Mouse (Mus musculus) thymus, adult 2 months (tissue): ENCODE results near the gene Rab15.

Experiments
- CTCF ChIP-seq: fragments of 200-500 bp; IDR thresholded peaks from 2 replicates; pipeline ENCODE4 v1.5.1; 2012; ENCODE audit warnings: mild to moderate bottlenecking, control low read depth, low read length, moderate library complexity, borderline replicate concordance; ENCODE audit not compliant: control insufficient read depth, poor library complexity, insufficient read depth; ENCODE audit errors: extremely low read depth
- POLR2A ChIP-seq: fragments of 200-500 bp; IDR thresholded peaks from 2 replicates; pipeline ENCODE4 v1.6.1; 2012; ENCODE audit warnings: mild to moderate bottlenecking, low read length, control low read depth, moderate library complexity; ENCODE audit not compliant: control insufficient read depth, poor library complexity, insufficient read depth; ENCODE audit errors: extremely low read depth

DNA sequence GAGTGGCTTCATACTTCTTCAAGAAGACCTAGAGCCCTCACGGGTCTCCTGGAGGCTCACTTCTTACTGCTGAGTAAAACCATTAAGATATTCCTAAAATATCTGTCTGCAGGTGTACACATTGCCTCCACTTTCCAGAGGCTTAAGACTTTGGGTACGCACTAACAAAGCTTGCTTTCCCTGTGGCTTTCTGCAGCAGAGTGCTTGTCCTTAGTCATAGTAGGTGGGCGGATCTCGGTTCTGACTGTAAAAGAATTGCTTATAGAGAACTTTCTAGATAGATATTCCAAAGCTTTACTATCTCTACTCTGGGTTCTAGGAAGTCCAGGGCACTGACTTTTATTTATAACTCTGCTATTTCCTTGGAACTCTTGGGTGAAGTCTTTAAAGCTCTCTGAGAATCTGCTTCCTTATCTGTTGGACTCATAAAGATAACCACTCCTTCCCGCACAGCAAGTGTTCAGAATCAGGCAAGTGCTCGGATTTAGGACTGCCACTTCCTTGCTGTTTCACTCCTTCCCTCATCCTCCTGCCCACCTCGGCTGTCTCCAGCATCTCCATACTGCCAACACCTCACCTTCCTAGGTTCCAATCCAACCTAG, 25.7 kb downstream of the Rab15 start:
- TF ChIP-seq CTCF = no peak
- no peak for TF ChIP-seq POLR2A
